Mouse (Mus musculus): ENCODE data around the gene Mrpl34. TPM values are rescaled to one million over a fixed set of nuclear protein-coding genes. Genes with fewer than 3 reads are reported as not detected.
A peak's percentile ranks its signal among the peaks of the same experiment; 100 is the strongest.

Mrpl34 gene
- polyA plus RNA-seq, 1 experiment from 2014 or later, result 231 TPM

DNA sequence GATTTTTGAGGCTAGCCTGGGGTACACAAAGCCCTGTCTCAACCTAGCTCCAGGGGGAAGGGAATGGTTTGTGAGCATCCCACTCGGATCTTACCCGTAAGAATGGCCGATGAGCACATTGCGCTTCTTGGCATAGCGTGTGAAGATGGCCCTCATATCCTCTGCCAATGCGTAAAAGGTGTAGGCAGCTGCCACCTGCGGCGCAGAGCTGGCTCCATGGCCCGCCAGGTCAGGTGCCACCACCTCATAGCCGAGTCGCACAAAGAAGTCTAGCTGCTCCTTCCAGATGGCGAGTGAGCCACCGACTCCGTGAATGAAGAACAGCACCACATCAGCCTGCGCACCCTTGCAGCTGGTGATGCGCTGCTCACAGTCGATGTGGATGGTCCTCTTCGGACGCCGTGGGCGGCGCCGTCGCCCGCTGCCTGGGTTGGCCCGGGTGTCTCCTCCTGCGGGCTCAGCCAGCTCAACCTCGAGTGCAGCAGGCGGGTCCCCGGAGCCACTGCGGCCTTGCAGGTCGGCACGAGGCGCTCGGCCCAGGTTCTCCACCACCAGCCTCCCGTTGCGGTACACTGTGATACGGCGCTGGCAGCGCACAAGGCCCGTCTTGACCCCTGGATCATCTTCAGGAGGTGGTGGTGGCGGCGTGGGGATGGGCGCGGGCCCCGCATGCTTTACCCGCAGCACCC lies 3.5 kb upstream of the Mrpl34 start:
- Histone ChIP-seq H3K27ac (no peak overlapping the region), H3K36me3 (peaks cover 55% of the 10 kb centered on the region), H3K4me3 (peak overlapping the region; percentile 76; the same call in 1 of the 2 replicates), H3K4me1 (peaks cover 47% of the 10 kb centered on the region), H3K27me3 (ENCODE audit: low read depth, poor library complexity, severe bottlenecking) (peaks cover 24% of the 10 kb centered on the region), H3K9me3 (replicated peaks) (no peaks in the 10 kb centered on the region)
- 74% methylated on average over 47 of the region's 47 CpGs for WGBS
- no peak for DNase-seq (ENCODE audit: low spot score)

GRCm38 (mm10) chr8:71462191-71462590 lies 2.6 kb upstream of the Mrpl34 start:
- Histone ChIP-seq H3K36me3 (peaks cover 57% of the 10 kb centered on the region), H3K4me3 (peak overlapping the region; percentile 76), H3K27me3 (ENCODE audit: low read depth, poor library complexity, severe bottlenecking) (peaks cover 17% of the 10 kb centered on the region), H3K9me3 (replicated peaks) (no peaks in the 10 kb centered on the region), H3K4me1 (peaks cover 42% of the 10 kb centered on the region), H3K27ac (no peak overlapping the region)
- WGBS, result 78% methylated on average over 4 of the region's 4 CpGs
- no peak for DNase-seq (ENCODE audit: low spot score)

DNA sequence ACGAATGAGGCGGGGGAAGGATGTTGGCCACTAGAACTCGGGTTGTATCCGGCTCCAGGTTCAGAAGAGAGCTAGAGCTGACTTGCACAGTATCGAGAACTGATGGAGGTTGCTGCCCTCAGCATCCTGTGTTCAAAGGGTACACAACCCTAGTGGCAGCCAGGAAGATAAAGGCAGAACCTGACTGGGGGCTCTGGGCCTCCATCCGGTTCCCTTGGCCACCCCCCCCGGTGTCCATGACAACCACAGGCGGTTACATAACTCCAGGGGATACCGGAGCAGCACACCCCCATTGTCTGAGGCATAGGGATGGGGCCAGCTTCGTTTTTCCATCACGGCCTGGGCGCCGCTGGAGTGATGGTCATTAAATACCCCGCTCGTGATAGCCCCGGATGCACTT lies 2.0 kb upstream of the Mrpl34 start:
- peak overlapping the region; percentile 76 for H3K4me3 ChIP-seq
- WGBS, result 8% methylated on average over 16 of the region's 16 CpGs
- H3K4me1 ChIP-seq, result peaks cover 42% of the 10 kb centered on the region
- H3K9me3 ChIP-seq (replicated peaks), result no peaks in the 10 kb centered on the region
- DNase-seq (ENCODE audit: low spot score), result peak; percentile 62
- peaks cover 54% of the 10 kb centered on the region for H3K36me3 ChIP-seq
- peaks cover 16% of the 10 kb centered on the region for H3K27me3 ChIP-seq (ENCODE audit: low read depth, poor library complexity, severe bottlenecking)
- H3K27ac ChIP-seq, result peak overlapping the region; percentile 86

DNA sequence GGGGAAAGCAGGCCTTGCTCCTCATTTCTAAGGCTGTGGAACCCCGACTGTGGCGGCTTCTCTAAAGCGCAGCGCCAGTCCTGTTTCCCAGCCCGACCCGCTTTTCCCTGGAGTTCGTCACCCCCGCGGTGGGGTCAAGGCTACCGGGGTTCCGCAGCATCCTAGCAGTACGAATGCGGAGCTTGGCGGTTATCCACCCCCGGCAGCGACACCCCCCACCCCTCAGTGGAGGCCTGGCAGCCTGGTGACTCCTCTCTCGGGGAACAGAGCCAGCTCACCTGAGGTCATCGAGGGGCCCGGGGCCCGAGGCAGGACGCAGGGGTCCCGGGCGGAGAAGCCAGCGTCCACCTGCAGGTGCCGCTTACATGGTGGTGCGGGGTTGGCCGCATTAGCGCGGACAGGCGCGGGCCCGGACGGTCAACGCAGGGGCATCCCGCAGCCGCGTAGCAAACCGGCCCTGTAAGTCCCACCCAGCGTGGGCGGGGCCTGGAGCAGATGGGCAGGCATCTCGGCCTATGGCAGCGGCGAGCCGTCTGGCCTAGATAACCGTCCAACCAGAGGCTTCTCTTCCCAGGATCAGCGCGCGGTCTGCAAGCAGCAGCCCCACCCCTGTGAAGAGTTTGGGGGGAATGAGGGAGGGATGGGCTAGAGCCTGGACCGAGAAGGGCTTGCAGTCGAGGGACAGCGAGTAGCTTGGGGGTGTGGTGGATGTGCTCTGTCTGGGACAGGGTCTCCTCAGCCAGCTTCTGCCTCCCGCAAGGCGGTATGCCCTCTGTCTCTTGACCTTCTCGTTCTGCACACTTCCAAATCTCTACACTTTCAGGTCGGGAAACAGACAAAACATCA lies 1.3 kb upstream of the Mrpl34 start, which contains the start of gene Abhd8:
Gene Abhd8 (minus strand): TSS at position 468 of the 846 bp plus-strand sequence.
- H3K9me3 ChIP-seq (replicated peaks), result no peaks in the 10 kb centered on the region
- peak within 1 kb of the TSS; percentile 76 for H3K4me3 ChIP-seq
- peaks cover 16% of the 10 kb centered on the region for H3K27me3 ChIP-seq (ENCODE audit: low read depth, poor library complexity, severe bottlenecking)
- peaks cover 48% of the 10 kb centered on the region for H3K36me3 ChIP-seq
- DNase-seq (ENCODE audit: low spot score), result peak; percentile 94
- H3K4me1 ChIP-seq, result peaks cover 42% of the 10 kb centered on the region
- H3K27ac ChIP-seq, result peak within 1 kb of the TSS; percentile 86
- WGBS, result under 1% methylated on average over 55 of the region's 55 CpGs

DNA sequence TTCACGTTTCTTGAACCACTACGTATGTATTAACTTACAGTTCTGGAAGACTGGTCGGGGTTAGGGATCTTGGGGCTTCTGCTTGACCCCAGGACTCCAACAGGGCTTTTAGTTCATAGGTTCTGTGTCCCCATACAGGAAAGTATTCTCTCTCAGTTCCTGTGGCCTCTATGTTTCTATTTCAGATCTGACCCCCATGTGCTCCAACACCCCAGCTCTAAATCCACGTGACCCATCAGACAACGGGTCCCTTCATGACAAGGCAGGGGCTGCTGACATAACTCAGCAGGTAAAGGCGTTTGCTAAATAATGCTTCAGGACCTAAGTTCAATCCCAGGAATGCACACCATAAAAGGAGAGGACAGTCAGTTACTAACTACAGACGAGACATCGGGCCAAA lies 974 bp downstream of the Mrpl34 start:
- Histone ChIP-seq H3K27ac (no peak overlapping the region), H3K36me3 (peaks cover 35% of the 10 kb centered on the region)

GRCm38 (mm10) chr8:71466198-71466597 lies 1.4 kb downstream of the Mrpl34 start:
- DNase-seq (ENCODE audit: low spot score), result no peak
- Histone ChIP-seq H3K4me3 (no peak overlapping the region), H3K9me3 (replicated peaks) (no peaks in the 10 kb centered on the region), H3K4me1 (peaks cover 65% of the 10 kb centered on the region), H3K27me3 (ENCODE audit: low read depth, poor library complexity, severe bottlenecking) (peaks cover 14% of the 10 kb centered on the region), H3K36me3 (peaks cover 35% of the 10 kb centered on the region), H3K27ac (no peak overlapping the region)
- WGBS, result 97% methylated on average over 5 of the region's 5 CpGs

More for the DNA sequence above, 974 bp downstream of the Mrpl34 start:
- Histone ChIP-seq H3K4me3 (peak overlapping the region; percentile 76), H3K9me3 (replicated peaks) (no peaks in the 10 kb centered on the region), H3K4me1 (peaks cover 62% of the 10 kb centered on the region), H3K27me3 (ENCODE audit: low read depth, poor library complexity, severe bottlenecking) (peaks cover 16% of the 10 kb centered on the region)
- DNase-seq (ENCODE audit: low spot score), result no peak
- WGBS, result 85% methylated on average over 8 of the region's 8 CpGs

DNA sequence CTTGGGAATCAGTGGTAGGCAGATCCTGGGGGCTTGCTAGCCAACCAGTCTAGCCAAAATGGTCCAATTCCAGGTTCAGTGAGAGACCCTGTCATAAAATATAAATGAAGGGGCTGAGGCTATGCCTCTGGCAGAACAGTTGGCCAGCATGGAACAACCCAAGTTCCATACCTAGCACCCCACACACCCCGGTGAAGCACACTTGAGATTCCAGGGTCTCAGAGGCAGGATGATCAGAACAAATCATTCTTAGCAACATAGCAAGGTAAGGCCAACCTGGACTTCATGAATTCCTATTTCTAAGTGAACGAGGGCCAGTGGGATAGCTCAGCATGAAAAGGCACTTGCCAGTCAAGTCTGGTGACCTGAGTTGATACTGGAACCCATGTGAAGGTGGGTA lies 2.4 kb downstream of the Mrpl34 start:
- DNase-seq (ENCODE audit: low spot score), result no peak
- H3K36me3 ChIP-seq, result peaks cover 37% of the 10 kb centered on the region
- H3K4me3 ChIP-seq, result no peak overlapping the region
- H3K9me3 ChIP-seq (replicated peaks), result no peaks in the 10 kb centered on the region
- peaks cover 4% of the 10 kb centered on the region; the same call in 1 of the 2 replicates for H3K27me3 ChIP-seq (ENCODE audit: low read depth, poor library complexity, severe bottlenecking)
- no peak overlapping the region for H3K27ac ChIP-seq
- peaks cover 56% of the 10 kb centered on the region for H3K4me1 ChIP-seq
- WGBS, result 90% methylated on average over 2 of the region's 2 CpGs

GRCm38 (mm10) chr8:71468001-71468400 lies 3.2 kb downstream of the Mrpl34 start:
- Histone ChIP-seq H3K4me1 (peaks cover 48% of the 10 kb centered on the region), H3K27ac (no peak overlapping the region), H3K9me3 (replicated peaks) (no peaks in the 10 kb centered on the region), H3K4me3 (no peak overlapping the region), H3K36me3 (peaks cover 45% of the 10 kb centered on the region), H3K27me3 (ENCODE audit: low read depth, poor library complexity, severe bottlenecking) (no peaks in the 10 kb centered on the region)
- no peak for DNase-seq (ENCODE audit: low spot score)
- 88% methylated on average over 1 of the region's 1 CpGs for WGBS

GRCm38 (mm10) chr8:71468916-71469315 lies 4.2 kb downstream of the Mrpl34 start, which contains the start of gene Dda1:
Gene Dda1 (plus strand): TSS chr8:71469199.
- Histone ChIP-seq H3K9me3 (replicated peaks) (no peaks in the 10 kb centered on the region), H3K4me1 (peaks cover 39% of the 10 kb centered on the region), H3K27me3 (ENCODE audit: low read depth, poor library complexity, severe bottlenecking) (no peaks in the 10 kb centered on the region), H3K27ac (peak within 1 kb of the TSS; percentile 92), H3K36me3 (peaks cover 54% of the 10 kb centered on the region), H3K4me3 (peak within 1 kb of the TSS; percentile 96)
- DNase-seq (ENCODE audit: low spot score), result peak; percentile 94
- WGBS, result under 1% methylated on average over 52 of the region's 52 CpGs

DNA sequence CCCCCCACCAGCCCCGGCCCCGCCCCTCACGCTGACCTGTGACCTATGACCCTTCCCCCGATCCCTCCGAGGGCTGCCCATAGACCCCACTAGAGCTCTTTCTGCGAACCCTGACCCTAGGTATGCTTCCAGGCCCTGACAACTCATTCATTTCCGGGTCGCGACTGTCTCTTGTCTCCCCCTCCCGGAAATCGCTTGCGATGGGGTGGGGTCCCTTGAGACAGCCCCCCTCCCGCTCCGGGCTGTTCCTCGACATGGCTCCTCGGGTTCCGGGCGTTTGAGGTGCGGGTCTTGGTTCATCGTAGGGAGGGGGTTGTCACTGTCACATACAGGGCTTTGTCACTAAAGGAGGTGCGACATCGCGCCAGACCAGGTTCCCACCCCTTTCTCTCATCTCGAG lies 4.7 kb downstream of the Mrpl34 start:
- Histone ChIP-seq H3K27me3 (ENCODE audit: low read depth, poor library complexity, severe bottlenecking) (no peaks in the 10 kb centered on the region), H3K27ac (peak overlapping the region; percentile 92), H3K36me3 (peaks cover 59% of the 10 kb centered on the region), H3K9me3 (replicated peaks) (no peaks in the 10 kb centered on the region), H3K4me1 (peaks cover 34% of the 10 kb centered on the region), H3K4me3 (peak overlapping the region; percentile 96)
- under 1% methylated on average over 24 of the region's 24 CpGs for WGBS
- peak; percentile 63 for DNase-seq (ENCODE audit: low spot score)

DNA sequence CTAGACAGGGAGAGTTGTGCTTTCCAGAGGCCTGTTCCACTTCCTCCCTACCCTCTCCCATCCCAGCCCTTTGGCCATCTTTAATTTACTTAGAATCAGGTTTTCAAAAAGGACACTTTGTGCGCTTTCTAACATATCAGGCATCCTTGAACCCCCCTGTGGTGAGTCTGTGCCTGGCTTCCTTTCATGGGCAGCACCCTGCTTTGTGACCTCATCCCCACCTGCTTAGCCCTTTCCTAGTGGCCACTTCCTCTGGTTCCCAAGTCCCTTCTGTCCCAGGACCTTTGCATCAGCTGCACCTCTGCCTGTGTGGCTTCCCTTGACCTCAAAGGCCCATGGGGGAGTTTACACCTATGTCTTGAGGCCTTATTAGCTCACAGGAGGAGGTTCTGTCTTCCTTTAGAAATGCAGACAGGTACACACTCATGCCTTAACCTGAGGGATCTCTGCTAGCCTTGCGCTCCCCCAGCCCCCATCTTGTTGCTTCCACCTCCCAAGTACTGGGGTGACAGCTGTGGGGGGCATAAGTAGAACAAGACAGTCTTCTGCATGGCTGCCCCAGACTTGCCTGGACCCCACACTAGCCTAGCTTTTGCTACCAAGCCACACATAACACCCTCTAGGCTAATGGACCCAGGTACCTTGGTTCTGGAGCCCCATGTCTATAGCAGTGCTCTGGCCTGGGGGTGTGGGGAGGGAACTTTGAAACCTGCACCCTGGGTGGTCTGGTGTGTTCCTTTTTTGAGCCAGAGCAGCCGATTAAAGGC lies 5.6 kb downstream of the Mrpl34 start:
- no peaks in the 10 kb centered on the region for H3K27me3 ChIP-seq (ENCODE audit: low read depth, poor library complexity, severe bottlenecking)
- peaks cover 31% of the 10 kb centered on the region for H3K4me1 ChIP-seq
- no peaks in the 10 kb centered on the region for H3K9me3 ChIP-seq (replicated peaks)
- DNase-seq (ENCODE audit: low spot score), result no peak
- H3K36me3 ChIP-seq, result peaks cover 68% of the 10 kb centered on the region
- peak overlapping the region; percentile 96 for H3K4me3 ChIP-seq
- no peak overlapping the region for H3K27ac ChIP-seq
- WGBS, result 90% methylated on average over 3 of the region's 3 CpGs

- Histone ChIP-seq H3K36me3 (peaks cover 70% of the 10 kb centered on the region), H3K9me3 (replicated peaks) (no peaks in the 10 kb centered on the region), H3K4me3 (peak overlapping the region; percentile 96; the same call in 1 of the 2 replicates), H3K27ac (no peak overlapping the region), H3K27me3 (ENCODE audit: low read depth, poor library complexity, severe bottlenecking) (no peaks in the 10 kb centered on the region), H3K4me1 (peaks cover 31% of the 10 kb centered on the region)
- no peak for DNase-seq (ENCODE audit: low spot score)
- 88% methylated on average over 5 of the region's 5 CpGs for WGBS
Observed at GRCm38 (mm10) chr8:71470913-71471255, 6.1 kb downstream of the Mrpl34 start.

All from limb, embryonic 10.5 days (tissue).